Mouse (Mus musculus) heart, embryonic 13.5 days (tissue): Measurements from ENCODE around the gene Fgfr2. TPM values are rescaled to one million over a fixed set of nuclear protein-coding genes. Genes with fewer than 3 reads are reported as not detected.
"Not testable (repeated sequence)": the region's sequence is repeated elsewhere in the genome, so short reads cannot be mapped to it uniquely, and the experiment has no call there.

ENCODE experiments used
- ATAC-seq: fragments of 200-750 bp; cut with Nextera tagmentation; 2 replicates; pipeline ENCODE4 v1.8.0; 2017; ENCODE audit warnings: moderate TSS enrichment; ENCODE audit not compliant: insufficient number of reproducible peaks, low FRiP score, low TSS enrichment; ENCODE audit errors: extremely low read depth
- H3K27ac ChIP-seq: fragments of 300-500 bp; sonication (generic); replicated peaks from 2 replicates; pipeline ENCODE4 v1.5.1; 2015; ENCODE audit warnings: moderate library complexity, mild to moderate bottlenecking, inconsistent platforms
- H3K27me3 ChIP-seq: fragments of 300-500 bp; sonication (generic); replicated peaks from 2 replicates; pipeline ENCODE4 v1.6.1; 2015; ENCODE audit warnings: mild to moderate bottlenecking, inconsistent platforms
- H3K36me3 ChIP-seq: fragments of 300-500 bp; sonication (generic); 2 replicates; pipeline ENCODE4 v1.6.1; 2015; ENCODE audit warnings: mild to moderate bottlenecking, inconsistent platforms
- H3K4me1 ChIP-seq: fragments of 300-500 bp; sonication (generic); 2 replicates; pipeline ENCODE4 v1.6.1; 2015; ENCODE audit warnings: inconsistent platforms
- H3K4me2 ChIP-seq: fragments of 300-500 bp; sonication (generic); 2 replicates; pipeline ENCODE4 v1.6.1; 2015; ENCODE audit warnings: inconsistent platforms, mild to moderate bottlenecking, moderate library complexity
- H3K4me3 ChIP-seq: fragments of 300-500 bp; sonication (generic); 2 replicates; pipeline ENCODE4 v1.5.1; 2015; ENCODE audit warnings: moderate library complexity, mild to moderate bottlenecking, inconsistent platforms
- H3K9ac ChIP-seq: fragments of 300-500 bp; sonication (generic); 2 replicates; pipeline ENCODE4 v1.6.1; 2015; ENCODE audit warnings: inconsistent platforms, mild to moderate bottlenecking, moderate library complexity
- H3K9me3 ChIP-seq: fragments of 300-500 bp; sonication (generic); 2 replicates; pipeline ENCODE4 v1.6.1; 2016; ENCODE audit warnings: inconsistent platforms
- WGBS: fragments of 180-500 bp; shearing (Covaris S2); methylation state at CpG from one replicate; pipeline ENCODE4 v1.1.7; 2015; ENCODE audit warnings: mixed read lengths; 5-methylcytosine and 5-hydroxymethylcytosine counted together
- polyA plus RNA-seq: library from polyadenylated mRNA; unstranded; fragments of >200 nt; fragmentation: Nextera tagmentation; extraction: Ambion mirVana; gene quantifications from 2 replicates; pipeline ENCODE4 v1.2.1, GENCODE M21; 2015

Fgfr2 gene
- polyA plus RNA-seq, 1 experiment from 2014 or later, result 22.5 TPM

DNA sequence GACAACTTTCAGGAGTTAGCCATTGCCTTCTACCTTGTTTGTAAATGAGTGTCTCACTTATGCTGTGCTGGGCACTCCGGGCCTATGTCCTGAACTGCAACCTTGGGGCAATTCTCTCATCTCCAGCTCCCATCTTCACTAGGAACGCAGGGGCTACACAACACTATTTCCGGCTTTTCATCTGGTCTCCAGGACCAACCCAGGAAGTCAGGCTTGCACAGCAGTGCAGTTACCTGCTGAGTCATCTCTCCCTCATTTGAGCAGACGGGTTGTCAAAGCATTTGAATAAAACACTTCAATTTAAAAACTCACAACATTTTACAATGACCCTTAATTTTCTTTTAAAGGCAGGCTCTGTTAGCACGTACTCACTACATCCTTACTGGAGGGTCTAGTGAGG lies 2612.9 kb downstream of the Fgfr2 start:
- Histone ChIP-seq H3K9ac (no peak overlapping the region), H3K36me3 (peaks cover 88% of the 10 kb centered on the region), H3K4me1 (no peaks in the 10 kb centered on the region), H3K4me2 (no peak overlapping the region), H3K9me3 (no peaks in the 10 kb centered on the region), H3K27me3 (no peaks in the 10 kb centered on the region), H3K27ac (no peak overlapping the region), H3K4me3 (no peak overlapping the region)
- ATAC-seq, result no peak
- 90% methylated on average over 5 of the region's 5 CpGs for WGBS

DNA sequence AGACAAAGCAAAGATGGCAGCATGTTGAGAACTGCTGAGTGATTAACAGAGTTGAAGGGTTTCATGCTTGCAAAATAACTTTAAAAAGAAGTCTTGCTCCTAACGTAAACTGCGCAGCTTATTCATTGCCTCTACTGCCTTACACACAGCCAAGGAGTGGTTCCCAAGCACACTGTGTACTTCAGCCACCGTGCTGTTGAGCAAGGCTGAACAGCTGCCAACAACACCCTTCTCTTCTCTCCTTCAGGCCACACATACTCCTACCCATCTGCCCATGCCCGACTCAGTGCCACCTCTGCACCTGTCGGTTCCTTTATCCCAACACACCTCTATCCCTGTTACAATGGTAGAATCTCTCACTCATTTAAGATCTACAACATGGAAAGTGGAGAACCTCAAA lies 2620.1 kb downstream of the Fgfr2 start:
- peaks cover 76% of the 10 kb centered on the region for H3K36me3 ChIP-seq
- 93% methylated on average over 5 of the region's 5 CpGs for WGBS
- no peak for ATAC-seq

DNA sequence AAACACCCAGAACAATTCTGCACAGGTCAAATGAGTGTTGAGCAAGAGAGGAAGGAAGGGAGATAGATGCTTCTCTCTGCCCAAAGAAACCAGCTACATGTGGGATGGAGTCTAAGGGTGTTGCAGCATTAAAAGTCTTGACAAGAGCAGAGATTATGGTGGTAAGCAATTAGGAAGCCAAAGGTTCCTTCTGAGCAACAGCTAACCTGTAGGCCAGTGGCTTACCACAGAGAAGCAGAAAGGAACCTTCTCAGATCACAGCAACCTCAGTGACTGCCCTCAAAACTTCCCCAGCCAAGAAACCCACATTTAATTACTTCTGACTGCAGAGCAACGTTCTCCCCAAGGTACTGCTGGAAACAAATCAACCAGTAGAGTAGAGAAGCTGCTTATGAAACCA lies 2621.7 kb downstream of the Fgfr2 start:
- no peak for ATAC-seq
- WGBS, result 87% methylated on average over 1 of the region's 1 CpGs
- H3K4me1 ChIP-seq, result peaks cover 9% of the 10 kb centered on the region; the same call in 1 of the 2 replicates
- no peaks in the 10 kb centered on the region for H3K9me3 ChIP-seq
- no peaks in the 10 kb centered on the region for H3K27me3 ChIP-seq
- H3K36me3 ChIP-seq, result peaks cover 63% of the 10 kb centered on the region
- no peak overlapping the region for H3K27ac ChIP-seq
- H3K4me2 ChIP-seq, result no peak overlapping the region
- H3K4me3 ChIP-seq, result no peak overlapping the region
- H3K9ac ChIP-seq, result no peak overlapping the region

More for the DNA sequence above, 2620.1 kb downstream of the Fgfr2 start:
- no peaks in the 10 kb centered on the region for H3K4me1 ChIP-seq
- H3K27me3 ChIP-seq, result no peaks in the 10 kb centered on the region
- H3K9ac ChIP-seq, result no peak overlapping the region
- no peak overlapping the region for H3K4me2 ChIP-seq
- no peaks in the 10 kb centered on the region for H3K9me3 ChIP-seq
- H3K27ac ChIP-seq, result no peak overlapping the region
- H3K4me3 ChIP-seq, result no peak overlapping the region

DNA sequence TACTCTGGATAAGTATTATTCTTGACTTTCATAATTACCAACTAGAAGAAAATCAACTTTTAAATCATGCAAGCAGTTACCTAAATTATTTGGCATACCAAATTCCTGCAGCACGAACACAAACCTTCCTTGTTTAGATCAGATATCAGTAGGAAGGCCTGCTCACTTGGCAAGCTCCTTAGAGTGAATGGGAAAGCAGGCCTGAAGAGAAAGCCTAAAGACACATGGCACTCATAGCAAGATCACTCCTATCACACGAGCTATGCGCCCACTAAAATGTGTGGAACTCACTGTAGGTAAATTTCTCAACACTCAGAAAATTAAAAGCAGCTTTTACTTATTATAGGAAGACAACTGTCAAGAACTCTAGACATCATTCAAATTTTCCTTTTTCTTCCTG lies 2629.8 kb downstream of the Fgfr2 start:
- Histone ChIP-seq H3K36me3 (peaks cover 28% of the 10 kb centered on the region), H3K4me3 (no peak overlapping the region), H3K27me3 (no peaks in the 10 kb centered on the region), H3K4me1 (peaks cover 19% of the 10 kb centered on the region), H3K4me2 (no peak overlapping the region), H3K27ac (no peak overlapping the region), H3K9ac (no peak overlapping the region), H3K9me3 (no peaks in the 10 kb centered on the region)
- ATAC-seq, result no peak
- WGBS, result 62% methylated on average over 3 of the region's 3 CpGs

DNA sequence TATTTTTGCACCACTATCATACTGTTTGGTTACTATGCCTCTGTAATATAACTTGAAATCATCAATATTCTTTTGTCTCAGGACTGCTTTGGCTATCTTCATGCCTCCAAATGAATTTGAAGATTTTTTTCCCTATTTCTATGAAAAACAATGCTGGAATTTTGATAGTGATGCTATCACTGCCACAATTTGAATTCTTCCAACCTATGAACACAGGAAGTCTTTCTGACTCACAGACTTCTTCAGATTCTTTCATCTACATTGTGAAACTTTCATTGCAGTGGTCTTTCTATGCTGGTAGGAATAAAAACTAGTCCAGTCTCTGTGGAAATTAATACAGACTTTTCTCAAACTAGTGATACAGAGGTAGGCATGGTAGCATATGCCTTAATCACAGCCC lies 2631.1 kb downstream of the Fgfr2 start:
- Histone ChIP-seq H3K4me3 (no peak overlapping the region), H3K27me3 (no peaks in the 10 kb centered on the region), H3K4me2 (no peak overlapping the region), H3K4me1 (peaks cover 12% of the 10 kb centered on the region; the same call in 1 of the 2 replicates), H3K9ac (no peak overlapping the region), H3K36me3 (peaks cover 37% of the 10 kb centered on the region), H3K9me3 (no peaks in the 10 kb centered on the region), H3K27ac (no peak overlapping the region)
- ATAC-seq, result no peak

DNA sequence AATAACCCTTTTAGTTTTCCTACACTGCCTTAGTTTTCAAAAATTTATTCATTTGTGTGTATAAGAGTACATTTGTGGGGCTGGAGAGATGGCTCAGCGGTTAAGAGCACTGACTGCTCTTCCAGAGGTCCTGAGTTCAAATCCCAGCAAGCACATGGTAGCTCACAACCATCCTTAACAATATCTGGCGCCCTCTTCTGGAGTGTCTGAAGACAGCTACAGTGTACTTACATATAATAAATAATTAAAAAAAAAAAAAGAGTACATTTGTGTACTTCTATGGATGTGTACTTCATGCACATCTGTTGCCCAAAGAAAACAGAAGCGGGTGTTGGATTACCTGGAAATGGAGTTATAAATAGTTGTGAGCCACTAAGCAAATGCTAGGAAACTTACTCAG lies 2644.1 kb downstream of the Fgfr2 start:
- not testable (repeated sequence) for H3K4me3 ChIP-seq, H3K4me1 ChIP-seq, H3K27me3 ChIP-seq, H3K9ac ChIP-seq, H3K27ac ChIP-seq, H3K9me3 ChIP-seq, ATAC-seq, H3K4me2 ChIP-seq
- WGBS, result 86% methylated on average over 3 of the region's 3 CpGs
- H3K36me3 ChIP-seq, result peaks cover 27% of the 10 kb centered on the region

DNA sequence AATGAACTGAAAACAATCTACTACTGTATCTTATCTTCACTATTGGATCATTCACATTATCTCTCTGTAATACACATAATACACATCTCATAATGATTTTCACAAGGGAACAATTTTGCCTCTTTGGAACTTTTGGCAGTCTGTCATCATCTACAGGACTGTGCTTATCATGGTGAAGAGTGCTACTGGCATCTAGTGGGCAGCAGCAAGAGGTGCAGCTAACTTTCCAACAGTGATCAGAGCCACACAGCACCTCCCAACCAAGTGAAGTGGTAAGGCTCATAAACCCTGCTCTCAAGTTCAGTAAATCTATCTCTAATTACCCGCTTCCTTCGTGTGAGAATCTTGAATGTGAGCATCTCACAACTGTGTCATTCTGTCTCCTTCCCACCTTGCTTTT lies 2647.2 kb downstream of the Fgfr2 start:
- Histone ChIP-seq H3K4me3 (no peak overlapping the region), H3K36me3 (peaks cover 30% of the 10 kb centered on the region), H3K27me3 (no peaks in the 10 kb centered on the region), H3K27ac (no peak overlapping the region), H3K9me3 (no peaks in the 10 kb centered on the region), H3K4me1 (no peaks in the 10 kb centered on the region), H3K9ac (no peak overlapping the region), H3K4me2 (no peak overlapping the region)
- ATAC-seq, result no peak
- WGBS, result 41% methylated on average over 2 of the region's 2 CpGs

DNA sequence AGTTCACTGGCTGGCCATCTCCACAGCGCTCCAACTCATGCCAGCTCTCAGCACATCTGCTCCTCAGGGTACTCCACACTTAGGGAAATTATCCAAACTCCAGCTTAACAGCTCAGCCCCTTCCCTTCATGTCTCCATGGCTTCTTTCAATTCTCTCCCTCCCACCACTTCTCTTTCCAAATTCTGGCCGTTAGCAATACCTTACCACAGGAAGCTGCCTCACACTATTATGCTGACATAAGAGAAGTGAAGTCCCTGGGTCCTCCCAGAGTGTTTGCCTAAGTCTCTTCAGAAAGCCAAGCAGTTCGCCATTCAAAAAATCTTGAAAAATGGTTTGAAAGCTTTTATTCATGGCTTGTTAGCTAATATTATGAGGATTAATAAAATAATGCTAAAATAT lies 2649.3 kb downstream of the Fgfr2 start:
- no peak overlapping the region for H3K27ac ChIP-seq
- no peaks in the 10 kb centered on the region for H3K27me3 ChIP-seq
- ATAC-seq, result no peak
- H3K36me3 ChIP-seq, result peaks cover 14% of the 10 kb centered on the region
- H3K4me3 ChIP-seq, result no peak overlapping the region
- 79% methylated on average over 3 of the region's 3 CpGs for WGBS
- H3K4me2 ChIP-seq, result no peak overlapping the region
- no peak overlapping the region for H3K9ac ChIP-seq
- H3K9me3 ChIP-seq, result no peaks in the 10 kb centered on the region
- no peaks in the 10 kb centered on the region for H3K4me1 ChIP-seq

DNA sequence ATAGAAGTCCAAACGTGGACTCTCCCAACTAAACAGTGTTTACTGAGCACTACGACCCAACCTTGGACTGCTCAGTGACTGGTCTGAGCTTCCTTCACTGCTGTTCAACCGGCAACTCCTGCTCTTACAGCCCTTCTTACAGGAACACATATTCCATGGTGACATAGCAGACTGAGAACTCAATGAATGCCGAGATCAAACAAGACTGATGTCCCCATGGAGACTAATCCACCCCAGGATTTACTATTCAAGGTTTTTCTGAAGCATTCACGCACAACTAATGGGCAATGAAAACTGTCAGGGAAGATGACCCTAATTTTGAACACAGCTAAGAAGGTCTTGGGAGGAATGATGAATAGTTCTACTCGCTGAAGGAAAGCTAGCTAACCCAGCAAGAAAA lies 2650.5 kb downstream of the Fgfr2 start:
- no peaks in the 10 kb centered on the region for H3K27me3 ChIP-seq
- no peak overlapping the region for H3K27ac ChIP-seq
- ATAC-seq, result no peak
- no peaks in the 10 kb centered on the region for H3K9me3 ChIP-seq
- H3K9ac ChIP-seq, result no peak overlapping the region
- 81% methylated on average over 6 of the region's 6 CpGs for WGBS
- H3K4me1 ChIP-seq, result no peaks in the 10 kb centered on the region
- H3K4me3 ChIP-seq, result no peak overlapping the region
- H3K36me3 ChIP-seq, result peaks cover 13% of the 10 kb centered on the region; the same call in 1 of the 2 replicates
- H3K4me2 ChIP-seq, result no peak overlapping the region

DNA sequence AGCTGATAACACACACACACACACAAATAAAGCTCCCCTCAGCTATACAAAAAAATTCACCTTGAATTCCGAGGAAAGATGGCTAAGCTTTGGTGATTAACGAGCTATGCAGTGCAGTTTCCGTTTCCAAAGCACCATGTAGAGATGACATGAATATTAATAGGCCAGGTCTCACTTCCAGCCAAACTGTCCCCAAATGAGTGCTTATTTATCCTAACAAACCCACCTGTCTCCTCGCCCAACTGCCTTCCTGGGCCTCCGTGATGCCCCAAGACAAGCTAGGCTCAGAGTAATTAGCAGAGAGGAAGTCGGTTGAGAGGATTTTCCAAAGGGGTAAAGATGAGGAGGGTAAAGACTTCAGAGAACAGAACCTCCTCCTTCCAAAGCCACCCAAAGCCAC lies 2652.1 kb downstream of the Fgfr2 start:
- WGBS, result 70% methylated on average over 6 of the region's 6 CpGs
- no peaks in the 10 kb centered on the region for H3K27me3 ChIP-seq
- H3K9me3 ChIP-seq, result no peaks in the 10 kb centered on the region
- H3K9ac ChIP-seq, result no peak overlapping the region
- no peak for ATAC-seq
- H3K36me3 ChIP-seq, result peaks cover 20% of the 10 kb centered on the region
- no peak overlapping the region for H3K4me2 ChIP-seq
- no peak overlapping the region for H3K27ac ChIP-seq
- peaks cover 8% of the 10 kb centered on the region; the same call in 1 of the 2 replicates for H3K4me1 ChIP-seq
- no peak overlapping the region for H3K4me3 ChIP-seq

DNA sequence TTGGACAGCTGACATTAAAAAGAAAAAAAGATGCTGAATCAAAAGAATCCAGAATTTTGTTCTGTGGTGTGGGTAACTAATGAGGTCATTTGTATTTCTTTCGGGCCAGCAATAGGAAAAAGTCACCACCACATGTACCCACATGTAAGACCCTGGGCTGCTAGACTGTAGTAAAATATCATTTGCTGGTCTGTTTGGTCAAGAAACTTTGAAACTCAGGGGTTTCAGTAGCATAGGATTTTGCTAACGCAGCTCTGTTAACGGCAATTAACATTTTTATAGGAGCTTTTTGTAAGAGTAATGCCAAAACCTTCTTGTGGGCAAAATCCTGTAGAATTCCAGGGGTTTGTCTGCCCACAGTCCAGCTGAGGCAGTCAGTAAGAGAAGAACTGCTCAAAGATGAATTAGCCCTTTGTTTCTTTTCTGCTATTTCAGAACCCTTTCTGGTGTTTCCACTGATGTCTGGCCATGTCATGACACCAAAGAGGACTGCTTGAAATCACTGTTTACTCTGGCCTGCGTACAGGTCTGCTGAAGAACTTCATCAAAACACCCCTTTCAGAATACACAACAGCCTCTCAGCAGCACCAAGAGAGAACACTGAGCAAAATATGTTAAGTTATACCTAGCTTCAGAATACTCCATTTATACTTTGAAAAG lies 2667.4 kb downstream of the Fgfr2 start:
- H3K9ac ChIP-seq, result no peak overlapping the region
- no peaks in the 10 kb centered on the region for H3K27me3 ChIP-seq
- H3K4me1 ChIP-seq, result peaks cover 15% of the 10 kb centered on the region
- H3K4me2 ChIP-seq, result no peak overlapping the region
- H3K36me3 ChIP-seq, result peaks cover 58% of the 10 kb centered on the region
- no peaks in the 10 kb centered on the region for H3K9me3 ChIP-seq
- H3K4me3 ChIP-seq, result no peak overlapping the region
- H3K27ac ChIP-seq, result peak overlapping the region; percentile 70; the same call in 1 of the 2 replicates
- ATAC-seq, result no peak
- WGBS, result 76% methylated on average over 4 of the region's 4 CpGs

DNA sequence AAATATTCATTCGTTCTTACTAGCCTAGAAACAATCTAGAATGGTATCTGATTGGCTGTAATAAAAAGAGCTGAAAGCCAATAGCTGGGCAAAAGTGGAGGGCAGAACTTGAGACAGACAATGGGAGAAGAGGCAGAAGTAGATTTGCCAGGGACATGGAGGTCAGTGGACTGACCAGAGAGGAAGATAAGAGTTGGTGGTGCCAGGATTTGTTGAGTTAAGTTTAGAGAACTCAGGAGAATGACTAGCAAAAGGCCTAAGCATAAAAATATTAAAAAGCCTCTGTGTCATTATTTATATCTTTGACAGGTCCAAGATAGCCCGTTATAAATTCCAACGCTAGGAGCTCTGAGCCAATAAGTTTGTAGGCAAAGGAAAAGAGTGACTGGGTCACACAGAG lies 2668.9 kb downstream of the Fgfr2 start:
- Histone ChIP-seq H3K27me3 (no peaks in the 10 kb centered on the region), H3K4me3 (no peak overlapping the region), H3K36me3 (peaks cover 56% of the 10 kb centered on the region), H3K9me3 (no peaks in the 10 kb centered on the region), H3K27ac (no peak overlapping the region), H3K9ac (no peak overlapping the region), H3K4me1 (peaks cover 15% of the 10 kb centered on the region), H3K4me2 (no peak overlapping the region)
- no peak for ATAC-seq
- 71% methylated on average over 3 of the region's 3 CpGs for WGBS
